Mouse (Mus musculus): ENCODE measurements around the gene Gm49322.

DNA sequence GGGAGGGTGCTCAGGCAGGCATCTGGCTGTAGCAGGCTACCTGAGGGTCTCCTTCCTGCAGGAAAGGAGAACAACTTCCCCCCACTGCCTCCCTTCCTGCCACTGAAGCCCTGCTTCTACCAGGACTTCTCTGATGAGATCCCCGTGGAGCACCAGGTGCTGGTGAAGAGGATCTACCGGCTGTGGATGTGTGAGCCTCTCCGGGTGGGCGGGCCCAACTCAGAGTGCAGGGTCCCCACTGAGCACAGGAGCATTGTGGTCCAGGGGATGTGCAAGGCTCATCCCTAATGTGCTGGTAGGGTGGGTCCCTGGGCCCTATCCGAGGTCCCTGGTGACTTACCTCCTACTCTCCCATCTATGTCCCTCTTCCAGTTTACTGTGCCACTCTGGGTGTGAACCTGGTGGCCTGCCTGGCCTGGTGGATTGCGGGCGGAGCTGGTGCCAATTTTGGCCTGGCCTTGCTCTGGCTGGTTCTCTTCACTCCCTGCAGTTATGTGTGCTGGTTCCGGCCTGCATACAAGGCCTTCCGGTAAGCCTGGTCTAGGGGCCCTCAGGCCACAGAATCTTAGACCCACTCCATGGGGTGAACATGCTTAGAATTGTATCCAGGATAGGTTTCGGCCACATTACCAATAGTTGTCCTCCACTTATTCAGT lies 3.6 kb downstream of the Gm49322 start:
- TF ChIP-seq CTCF (IDR thresholded peaks at IDR 0.05; ENCODE audit: control insufficient read depth, insufficient read depth, low read length) (no peak), POLR2A (IDR thresholded peaks at IDR 0.05; ENCODE audit: borderline replicate concordance, control insufficient read depth, low read depth, low read length) (no peak)

All from bone marrow, adult 2 months (tissue).